Mouse (Mus musculus) spleen, adult 2 months (tissue): ENCODE data around the gene Naa25. TPM values are rescaled to one million over a fixed set of nuclear protein-coding genes. Genes with fewer than 3 reads are reported as not detected.
A peak's percentile ranks its signal among the peaks of the same experiment; 100 is the strongest.

Experiments
- DNase-seq, 2 experiments: peaks; one replicate each; pipeline versions ENCODE4 v3.0.0 to v3.0.0-alpha.2; 2012 to 2021; ENCODE audit warnings: low spot score in 2 of 2, low read depth in 1 of 2
- H3K27ac ChIP-seq: fragments of 200-500 bp; 2 replicates; pipeline ENCODE4 v1.5.1; 2012; ENCODE audit warnings: low read length, inconsistent platforms; ENCODE audit not compliant: insufficient read depth
- H3K27me3 ChIP-seq: fragments of 200-500 bp; 2 replicates; pipeline ENCODE4 v1.6.1; 2012; ENCODE audit warnings: mild to moderate bottlenecking, moderate library complexity, low read length, inconsistent platforms; ENCODE audit not compliant: control insufficient read depth, insufficient read depth
- H3K36me3 ChIP-seq: fragments of 200-500 bp; 2 replicates; pipeline ENCODE4 v1.6.1; 2012; ENCODE audit warnings: mild to moderate bottlenecking, low read length, inconsistent platforms; ENCODE audit not compliant: control insufficient read depth, insufficient read depth
- H3K4me1 ChIP-seq: fragments of 200-500 bp; 2 replicates; pipeline ENCODE4 v1.6.1; 2011; ENCODE audit warnings: inconsistent platforms; ENCODE audit not compliant: control insufficient read depth, insufficient read depth, insufficient read length
- H3K4me3 ChIP-seq: fragments of 200-500 bp; 2 replicates; pipeline ENCODE4 v1.5.1; 2011; ENCODE audit warnings: mild to moderate bottlenecking, inconsistent platforms; ENCODE audit not compliant: insufficient read depth, insufficient read length; ENCODE audit errors: extremely low read depth
- CTCF ChIP-seq: fragments of 200-500 bp; IDR thresholded peaks from 2 replicates; pipeline ENCODE4 v1.5.1; 2011; ENCODE audit warnings: mild to moderate bottlenecking, inconsistent platforms; ENCODE audit not compliant: insufficient read depth, insufficient read length, insufficient replicate concordance; ENCODE audit errors: extremely low read depth
- POLR2A ChIP-seq: fragments of 200-500 bp; IDR thresholded peaks from 2 replicates; pipeline ENCODE4 v1.6.1; 2011; ENCODE audit warnings: low read depth, low read length, inconsistent platforms
- WGBS: fragments of 180-500 bp; shearing (Covaris S2); methylation state at CpG from one replicate; pipeline ENCODE4 v1.1.7; 2018; 5-methylcytosine and 5-hydroxymethylcytosine counted together
- polyA plus RNA-seq: library from polyadenylated mRNA; depleted of rRNA; stranded (reverse); fragments of >200 nt; gene quantifications from 2 replicates; pipeline ENCODE4 v1.2.3, GENCODE M21; 2012

Gene Naa25
- polyA plus RNA-seq, 1 experiment, result 7.5 TPM

GRCm38 (mm10) chr5:121385461-121386119 lies 12.1 kb upstream of the Naa25 start, which contains the start of gene Trafd1:
TSS of gene Trafd1 (minus strand) at chr5:121385632.
- WGBS, result 1% methylated on average over 31 of the region's 45 CpGs
- no peak for TF ChIP-seq CTCF
- TF ChIP-seq POLR2A, result peak; percentile 30
- H3K27me3 ChIP-seq, result no peaks in the 10 kb centered on the region
- peak within 1 kb of the TSS; percentile 80 for H3K27ac ChIP-seq
- H3K4me3 ChIP-seq, result peak within 1 kb of the TSS; percentile 80
- H3K4me1 ChIP-seq, result peaks cover 5% of the 10 kb centered on the region; the same call in 1 of the 2 replicates
- peak; percentile 65 to 90 for DNase-seq
- peaks cover 3% of the 10 kb centered on the region for H3K36me3 ChIP-seq

DNA sequence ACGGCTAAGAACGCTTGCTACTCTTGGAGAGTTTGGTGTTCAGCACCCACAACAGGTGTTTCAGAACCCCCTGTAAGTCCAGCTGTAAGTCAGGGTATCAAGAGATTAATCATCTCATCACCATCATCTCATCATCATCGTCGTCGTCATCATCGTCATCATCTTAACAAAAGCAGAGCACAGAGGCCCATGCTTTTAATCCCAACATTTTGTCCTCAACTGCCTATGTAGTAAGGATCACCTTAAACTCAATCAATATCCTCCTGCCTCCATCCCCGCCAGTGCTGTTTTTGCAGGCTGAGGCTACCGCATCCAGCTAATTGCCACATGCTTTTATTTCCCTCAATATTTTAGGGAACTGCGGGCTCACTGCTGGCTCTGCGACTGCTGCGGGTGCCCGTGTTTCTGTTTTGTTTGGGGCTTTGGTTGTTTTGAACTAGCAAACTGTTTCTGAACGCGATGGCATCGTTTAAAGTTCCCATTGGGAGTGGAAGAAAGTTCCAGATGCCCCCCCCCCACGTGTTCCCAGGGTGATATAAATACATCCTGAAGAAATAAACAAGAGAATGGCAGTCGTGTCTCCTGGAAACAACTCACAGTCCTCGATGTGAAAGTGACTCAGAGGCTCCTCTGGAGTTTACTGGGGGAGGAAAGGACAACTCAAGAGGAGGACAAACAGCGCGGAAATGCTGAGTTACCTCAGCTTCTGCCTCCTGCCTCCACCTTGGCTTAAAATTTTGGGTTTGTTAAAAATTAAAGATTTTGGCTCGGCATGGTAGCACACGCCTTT lies 11.4 kb upstream of the Naa25 start:
- no peaks in the 10 kb centered on the region; the same call in 1 of the 2 replicates for H3K36me3 ChIP-seq
- TF ChIP-seq CTCF, result no peak
- no peak for TF ChIP-seq POLR2A
- 29% methylated on average over 22 of the region's 22 CpGs for WGBS
- H3K27me3 ChIP-seq, result no peaks in the 10 kb centered on the region
- no peak for DNase-seq
- H3K4me3 ChIP-seq, result no peak overlapping the region
- H3K4me1 ChIP-seq, result peaks cover 5% of the 10 kb centered on the region; the same call in 1 of the 2 replicates
- H3K27ac ChIP-seq, result no peak overlapping the region

GRCm38 (mm10) chr5:121387126-121387525 lies 10.6 kb upstream of the Naa25 start:
- DNase-seq, result no peak
- H3K4me1 ChIP-seq, result peaks cover 5% of the 10 kb centered on the region; the same call in 1 of the 2 replicates
- H3K36me3 ChIP-seq, result no peaks in the 10 kb centered on the region; the same call in 1 of the 2 replicates
- no peak for TF ChIP-seq POLR2A
- TF ChIP-seq CTCF, result no peak
- H3K27ac ChIP-seq, result no peak overlapping the region
- WGBS, result 91% methylated on average over 4 of the region's 4 CpGs
- no peaks in the 10 kb centered on the region for H3K27me3 ChIP-seq
- H3K4me3 ChIP-seq, result no peak overlapping the region

- DNase-seq, result no peak
- WGBS, result 80% methylated on average over 7 of the region's 7 CpGs
Observed at GRCm38 (mm10) chr5:121389106-121389505, 8.6 kb upstream of the Naa25 start.

GRCm38 (mm10) chr5:121389691-121390090 lies 8.0 kb upstream of the Naa25 start:
- Histone ChIP-seq H3K4me3 (no peak overlapping the region), H3K36me3 (no peaks in the 10 kb centered on the region), H3K27ac (no peak overlapping the region; the same call in 1 of the 2 replicates), H3K27me3 (no peaks in the 10 kb centered on the region), H3K4me1 (no peaks in the 10 kb centered on the region)
- no peak for TF ChIP-seq CTCF
- TF ChIP-seq POLR2A, result no peak
- no peak for DNase-seq

More at GRCm38 (mm10) chr5:121389106-121389505, 8.6 kb upstream of the Naa25 start:
- TF ChIP-seq CTCF (no peak), POLR2A (no peak)
- Histone ChIP-seq H3K36me3 (no peaks in the 10 kb centered on the region), H3K27ac (no peak overlapping the region), H3K4me1 (no peaks in the 10 kb centered on the region), H3K4me3 (no peak overlapping the region), H3K27me3 (no peaks in the 10 kb centered on the region)

GRCm38 (mm10) chr5:121392667-121393380 lies 4.9 kb upstream of the Naa25 start:
- no peak overlapping the region for H3K27ac ChIP-seq
- H3K4me3 ChIP-seq, result no peak overlapping the region
- no peaks in the 10 kb centered on the region for H3K27me3 ChIP-seq
- H3K36me3 ChIP-seq, result no peaks in the 10 kb centered on the region
- no peaks in the 10 kb centered on the region for H3K4me1 ChIP-seq
- DNase-seq, result peak in 1 of 2 experiments; percentile 27
- TF ChIP-seq POLR2A (no peak), CTCF (peak; percentile 15; the same call in 1 of the 2 replicates)
- 52% methylated on average over 16 of the region's 16 CpGs for WGBS

DNA sequence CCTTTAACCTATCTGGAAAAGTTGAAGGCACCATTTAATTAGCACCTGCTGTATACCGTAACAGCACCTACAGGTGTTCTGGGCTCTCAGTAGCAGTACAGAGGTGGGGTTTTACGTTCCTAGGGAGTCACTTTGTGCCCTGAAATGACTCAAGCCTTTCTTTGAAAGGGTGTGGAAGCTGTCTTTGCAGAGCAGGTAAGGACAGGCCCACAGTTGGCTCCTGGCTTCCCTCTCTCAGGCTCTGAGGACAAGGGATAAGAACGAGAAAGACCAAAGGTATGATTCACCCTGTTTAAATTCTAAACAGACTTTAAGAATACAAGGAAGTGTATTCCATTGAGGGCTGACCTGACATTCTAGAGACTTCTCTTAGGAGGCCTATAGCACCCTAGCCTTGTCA lies 4.3 kb upstream of the Naa25 start:
- TF ChIP-seq POLR2A, result no peak
- TF ChIP-seq CTCF, result no peak
- no peak overlapping the region for H3K4me3 ChIP-seq
- DNase-seq, result no peak
- 83% methylated on average over 3 of the region's 3 CpGs for WGBS
- H3K27ac ChIP-seq, result no peak overlapping the region
- H3K27me3 ChIP-seq, result no peaks in the 10 kb centered on the region
- no peaks in the 10 kb centered on the region for H3K36me3 ChIP-seq
- H3K4me1 ChIP-seq, result no peaks in the 10 kb centered on the region
